Mouse (Mus musculus) adrenal gland, adult 18-20 months (tissue): ENCODE data around the gene Mpv17l2. TPM values are rescaled to one million over a fixed set of nuclear protein-coding genes. Genes with fewer than 3 reads are reported as not detected.

ENCODE experiments used
- DNase-seq, 2 experiments: peaks; one replicate each; pipeline ENCODE4 v3.0.0; 2021 to 2022; ENCODE audit warnings: low spot score in 2 of 2
- total RNA-seq, 2 experiments: library from RNA; stranded (reverse); gene quantifications; 1 replicate in 1 of 2; 2 replicates in 1 of 2; pipeline ENCODE4 v1.2.3; 2021

Mpv17l2 gene
- total RNA-seq, 2 experiments from 2014 or later: 94.9 to 120 TPM

GRCm38 (mm10) chr8:70768956-70769355 lies 8.2 kb upstream of the Mpv17l2 start:
- DNase-seq: no peak

GRCm38 (mm10) chr8:70768231-70768776 lies 7.6 kb upstream of the Mpv17l2 start:
- no peak for DNase-seq

- no peak for DNase-seq
Observed at GRCm38 (mm10) chr8:70767503-70767902, 6.8 kb upstream of the Mpv17l2 start.

- DNase-seq: peak; percentile 61 to 63
Observed at GRCm38 (mm10) chr8:70766571-70767440, 6.1 kb upstream of the Mpv17l2 start.

GRCm38 (mm10) chr8:70765838-70766570 lies 5.3 kb upstream of the Mpv17l2 start:
- no peak for DNase-seq

- DNase-seq: no peak
Observed at GRCm38 (mm10) chr8:70765329-70765728, 4.6 kb upstream of the Mpv17l2 start.

- DNase-seq: no peak
Observed at GRCm38 (mm10) chr8:70764676-70765075, 3.9 kb upstream of the Mpv17l2 start.

- no peak for DNase-seq
Observed at GRCm38 (mm10) chr8:70764026-70764425, 3.3 kb upstream of the Mpv17l2 start.

- DNase-seq: peak; percentile 70 to 80
Observed at GRCm38 (mm10) chr8:70763354-70763753, 2.6 kb upstream of the Mpv17l2 start.

GRCm38 (mm10) chr8:70762118-70762517 lies 1.4 kb upstream of the Mpv17l2 start:
- no peak for DNase-seq

GRCm38 (mm10) chr8:70760350-70760749 lies 396 bp downstream of the Mpv17l2 start:
- DNase-seq: no peak

GRCm38 (mm10) chr8:70758616-70759561 lies 1.9 kb downstream of the Mpv17l2 start:
- DNase-seq: peak; percentile 51 to 58

GRCm38 (mm10) chr8:70758308-70758615 lies 2.5 kb downstream of the Mpv17l2 start:
- peak in 1 of 2 experiments; percentile 31 for DNase-seq

- DNase-seq: peak in 1 of 2 experiments; percentile 32
Observed at GRCm38 (mm10) chr8:70757523-70758307, 3.0 kb downstream of the Mpv17l2 start.

GRCm38 (mm10) chr8:70756476-70757040 lies 4.2 kb downstream of the Mpv17l2 start:
- DNase-seq: no peak

- DNase-seq: peak; percentile 34 to 37
Observed at GRCm38 (mm10) chr8:70755661-70756475, 4.9 kb downstream of the Mpv17l2 start.

GRCm38 (mm10) chr8:70754871-70755660 lies 5.7 kb downstream of the Mpv17l2 start:
- DNase-seq: peak; percentile 62 to 65
